Mouse (Mus musculus) stomach, embryonic 16.5 days (tissue): ENCODE data around the gene Ptprd. TPM values are rescaled to one million over a fixed set of nuclear protein-coding genes. Genes with fewer than 3 reads are reported as not detected.
"Not testable (repeated sequence)": the region's sequence is repeated elsewhere in the genome, so short reads cannot be mapped to it uniquely, and the experiment has no call there.

ENCODE experiments used
- ATAC-seq: fragments of 200-750 bp; cut with Nextera tagmentation; 2 replicates; pipeline ENCODE4 v1.8.0; 2017; ENCODE audit warnings: moderate number of reproducible peaks, moderate TSS enrichment; ENCODE audit not compliant: insufficient read depth, low FRiP score
- H3K27ac ChIP-seq: fragments of 300-500 bp; sonication (generic); 2 replicates; pipeline ENCODE4 v1.5.1; 2014; ENCODE audit warnings: low read length
- H3K27me3 ChIP-seq: fragments of 300-500 bp; sonication (generic); 2 replicates; pipeline ENCODE4 v1.6.1; 2014; ENCODE audit warnings: low read length, control low read depth, mixed read lengths; ENCODE audit not compliant: control insufficient read depth, insufficient read depth
- H3K36me3 ChIP-seq: fragments of 300-500 bp; sonication (generic); 2 replicates; pipeline ENCODE4 v1.6.1; 2014; ENCODE audit warnings: low read length; ENCODE audit not compliant: control insufficient read depth, insufficient read depth
- H3K4me1 ChIP-seq: fragments of 300-500 bp; sonication (generic); 2 replicates; pipeline ENCODE4 v1.6.1; 2014; ENCODE audit warnings: low read length, control low read depth, mixed read lengths; ENCODE audit not compliant: control insufficient read depth, insufficient read depth
- H3K4me2 ChIP-seq: fragments of 300-500 bp; sonication (generic); 2 replicates; pipeline ENCODE4 v1.6.1; 2014; ENCODE audit warnings: low read depth, low read length, mixed read lengths
- H3K4me3 ChIP-seq: fragments of 300-500 bp; sonication (generic); replicated peaks from 2 replicates; pipeline ENCODE4 v1.5.1; 2014; ENCODE audit warnings: mild to moderate bottlenecking, low read length
- H3K9ac ChIP-seq: fragments of 300-500 bp; sonication (generic); 2 replicates; pipeline ENCODE4 v1.6.1; 2014; ENCODE audit warnings: low read length
- H3K9me3 ChIP-seq: fragments of 300-500 bp; sonication (generic); replicated peaks from 2 replicates; pipeline ENCODE4 v1.6.1; 2016; ENCODE audit warnings: low read length, control low read depth; ENCODE audit not compliant: control insufficient read depth
- WGBS: fragments of 180-500 bp; shearing (Covaris S2); extraction: QIAGEN DNeasy Blood & Tissue Kit; methylation state at CpG from one replicate; pipeline ENCODE4 v1.1.7; 2014; 5-methylcytosine and 5-hydroxymethylcytosine counted together
- polyA plus RNA-seq: library from polyadenylated mRNA; unstranded; fragments of >200 nt; fragmentation: Nextera tagmentation; extraction: Ambion mirVana; gene quantifications from 2 replicates; pipeline ENCODE4 v1.2.1, GENCODE M21; 2015

Gene Ptprd
- polyA plus RNA-seq, 1 experiment from 2014 or later, result 11.0 TPM

- H3K27ac ChIP-seq, result no peak overlapping the region
- no peaks in the 10 kb centered on the region for H3K36me3 ChIP-seq
- H3K4me1 ChIP-seq, result no peaks in the 10 kb centered on the region; the same call in 1 of the 2 replicates
- no peak overlapping the region for H3K4me3 ChIP-seq
- no peaks in the 10 kb centered on the region for H3K9me3 ChIP-seq
- 46% methylated on average over 1 of the region's 1 CpGs for WGBS
- no peak overlapping the region for H3K4me2 ChIP-seq
- ATAC-seq, result no peak
- no peak overlapping the region for H3K9ac ChIP-seq
- H3K27me3 ChIP-seq, result no peaks in the 10 kb centered on the region
These were observed 2167.0 kb downstream of the Ptprd start for GRCm38 (mm10) chr4:76044802-76045201.

GRCm38 (mm10) chr4:76037178-76037577 is 2174.6 kb downstream of the Ptprd start:
- not testable (repeated sequence) for H3K27ac ChIP-seq, H3K4me1 ChIP-seq, H3K9me3 ChIP-seq, H3K27me3 ChIP-seq, ATAC-seq, H3K36me3 ChIP-seq, H3K4me3 ChIP-seq, H3K4me2 ChIP-seq, H3K9ac ChIP-seq
- WGBS, result 79% methylated on average over 4 of the region's 4 CpGs

GRCm38 (mm10) chr4:76025571-76026325 is 2186.0 kb downstream of the Ptprd start:
- ATAC-seq, result no peak
- Histone ChIP-seq H3K4me3 (no peak overlapping the region), H3K27me3 (no peaks in the 10 kb centered on the region), H3K36me3 (no peaks in the 10 kb centered on the region), H3K9me3 (no peaks in the 10 kb centered on the region), H3K4me1 (no peaks in the 10 kb centered on the region), H3K9ac (no peak overlapping the region), H3K27ac (no peak overlapping the region), H3K4me2 (no peak overlapping the region)
- WGBS, result 75% methylated on average over 8 of the region's 8 CpGs

DNA sequence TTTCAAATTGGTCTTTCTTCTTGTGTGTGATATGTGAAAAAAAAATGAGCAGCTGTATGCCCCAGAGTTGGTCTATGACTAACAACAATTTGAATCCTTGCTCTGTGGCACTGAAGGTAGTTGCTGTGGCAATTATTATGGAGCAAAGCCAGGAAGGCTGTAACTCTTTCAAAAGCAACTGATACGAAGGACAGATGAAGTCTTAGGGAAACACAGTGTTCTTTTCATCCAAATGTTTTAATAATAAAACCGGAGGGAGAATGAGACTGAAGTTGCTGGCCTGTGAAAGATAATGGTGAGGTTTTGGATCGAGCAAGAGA is 2187.3 kb downstream of the Ptprd start:
- Histone ChIP-seq H3K27ac (no peak overlapping the region), H3K4me3 (no peak overlapping the region), H3K9me3 (no peaks in the 10 kb centered on the region), H3K4me1 (no peaks in the 10 kb centered on the region), H3K9ac (no peak overlapping the region), H3K36me3 (no peaks in the 10 kb centered on the region), H3K4me2 (no peak overlapping the region), H3K27me3 (no peaks in the 10 kb centered on the region)
- 72% methylated on average over 3 of the region's 3 CpGs for WGBS
- ATAC-seq, result no peak

DNA sequence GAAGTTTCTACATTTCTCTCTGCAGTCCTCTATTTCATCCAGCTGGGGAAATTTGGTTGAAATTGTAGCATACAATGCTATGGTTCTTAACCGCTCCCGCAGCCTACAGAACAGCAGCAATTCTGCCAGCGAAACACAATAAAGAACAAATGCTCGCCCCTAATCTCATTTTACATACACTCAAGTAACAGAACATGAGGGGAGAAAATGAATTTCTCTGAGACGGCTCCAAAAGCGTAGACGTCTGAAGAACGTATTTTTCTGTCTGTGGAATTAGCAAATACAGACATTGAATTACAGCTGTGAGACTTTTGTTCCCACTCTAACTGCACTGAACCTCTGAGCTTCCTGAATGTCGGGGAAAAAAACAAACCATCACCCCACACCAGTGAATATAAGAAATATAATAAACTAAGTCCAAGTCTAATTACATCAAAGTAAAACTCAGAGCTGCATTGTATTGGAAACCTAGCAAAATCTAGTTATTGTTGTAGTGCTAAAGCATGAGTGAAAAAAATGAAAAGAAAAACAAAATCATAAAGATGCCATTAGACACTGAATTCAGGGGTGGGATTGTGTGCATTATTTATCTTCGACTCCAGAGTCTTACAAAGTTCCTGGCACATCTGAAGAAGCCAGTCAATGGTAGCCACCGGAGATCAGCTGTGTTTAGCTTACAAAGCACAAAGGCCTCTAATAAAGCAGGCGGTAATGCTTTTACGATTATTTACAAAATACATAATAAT is 2187.8 kb downstream of the Ptprd start:
- Histone ChIP-seq H3K9ac (no peak overlapping the region), H3K27ac (no peak overlapping the region), H3K4me3 (no peak overlapping the region), H3K9me3 (no peaks in the 10 kb centered on the region), H3K4me1 (no peaks in the 10 kb centered on the region), H3K4me2 (no peak overlapping the region), H3K27me3 (no peaks in the 10 kb centered on the region), H3K36me3 (no peaks in the 10 kb centered on the region)
- 73% methylated on average over 13 of the region's 13 CpGs for WGBS
- no peak for ATAC-seq

GRCm38 (mm10) chr4:76021670-76022069 is 2190.1 kb downstream of the Ptprd start:
- no peak for ATAC-seq
- WGBS, result 74% methylated on average over 4 of the region's 4 CpGs
- Histone ChIP-seq H3K9me3 (no peaks in the 10 kb centered on the region), H3K36me3 (no peaks in the 10 kb centered on the region), H3K27me3 (no peaks in the 10 kb centered on the region), H3K27ac (no peak overlapping the region), H3K4me1 (no peaks in the 10 kb centered on the region), H3K9ac (no peak overlapping the region), H3K4me3 (no peak overlapping the region), H3K4me2 (no peak overlapping the region)

- Histone ChIP-seq H3K4me3 (no peak overlapping the region), H3K9me3 (no peaks in the 10 kb centered on the region), H3K27me3 (no peaks in the 10 kb centered on the region), H3K4me2 (no peak overlapping the region), H3K9ac (no peak overlapping the region), H3K4me1 (no peaks in the 10 kb centered on the region), H3K27ac (no peak overlapping the region), H3K36me3 (no peaks in the 10 kb centered on the region)
- no peak for ATAC-seq
- WGBS, result 81% methylated on average over 3 of the region's 3 CpGs
These were observed 2196.7 kb downstream of the Ptprd start for GRCm38 (mm10) chr4:76015026-76015425.

DNA sequence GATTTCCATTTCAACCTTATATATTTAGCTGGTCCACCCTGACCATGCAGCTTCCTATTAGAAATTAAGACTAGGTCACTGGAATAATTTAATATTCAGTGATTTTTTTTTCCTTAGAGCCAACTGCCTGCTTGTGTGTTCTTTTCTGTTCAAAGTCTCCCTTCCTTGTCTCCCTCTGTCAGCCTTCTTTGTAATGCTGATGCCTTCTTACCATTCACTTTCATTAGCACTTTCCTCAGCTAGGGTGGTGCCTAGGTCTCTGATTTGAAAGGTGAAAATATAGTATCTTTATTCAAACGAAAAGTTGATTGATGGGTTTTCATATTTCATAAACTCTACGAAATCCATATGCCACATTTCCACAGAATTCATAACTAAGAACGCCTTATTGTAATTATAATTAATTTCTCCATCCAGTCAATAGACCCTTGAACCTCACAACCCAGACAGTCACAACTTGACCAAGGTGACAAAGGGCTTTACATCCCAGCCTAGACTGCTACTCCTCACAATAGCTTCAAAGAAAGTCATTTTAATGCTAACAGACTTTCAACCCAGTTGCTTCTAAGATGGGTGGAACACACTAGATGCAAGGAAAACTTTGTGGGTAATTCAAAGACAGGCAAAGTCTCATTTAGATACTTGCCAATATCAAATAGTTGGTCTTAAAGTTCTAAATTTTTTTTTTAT is 2197.5 kb downstream of the Ptprd start:
- no peaks in the 10 kb centered on the region for H3K4me1 ChIP-seq
- ATAC-seq, result no peak
- H3K36me3 ChIP-seq, result no peaks in the 10 kb centered on the region
- no peak overlapping the region for H3K9ac ChIP-seq
- H3K27me3 ChIP-seq, result no peaks in the 10 kb centered on the region
- H3K4me3 ChIP-seq, result no peak overlapping the region
- H3K9me3 ChIP-seq, result no peaks in the 10 kb centered on the region
- 62% methylated on average over 3 of the region's 3 CpGs for WGBS
- H3K27ac ChIP-seq, result no peak overlapping the region
- no peak overlapping the region for H3K4me2 ChIP-seq

GRCm38 (mm10) chr4:76008580-76008979 is 2203.2 kb downstream of the Ptprd start:
- no peak for ATAC-seq
- 75% methylated on average over 4 of the region's 4 CpGs for WGBS
- Histone ChIP-seq H3K27me3 (no peaks in the 10 kb centered on the region), H3K4me1 (no peaks in the 10 kb centered on the region), H3K9ac (no peak overlapping the region), H3K4me2 (no peak overlapping the region), H3K27ac (no peak overlapping the region), H3K9me3 (no peaks in the 10 kb centered on the region), H3K4me3 (no peak overlapping the region), H3K36me3 (no peaks in the 10 kb centered on the region)
